Mouse (Mus musculus) embryonic facial prominence, embryonic 15.5 days (tissue): ENCODE results near the gene Whamm. TPM values are rescaled to one million over a fixed set of nuclear protein-coding genes. Genes with fewer than 3 reads are reported as not detected.

ENCODE experiments used
- ATAC-seq: fragments of 200-750 bp; cut with Nextera tagmentation; 2 replicates; pipeline ENCODE4 v1.8.0; 2017; ENCODE audit warnings: low read depth, moderate TSS enrichment; ENCODE audit not compliant: insufficient number of reproducible peaks, low FRiP score, low TSS enrichment
- H3K27ac ChIP-seq: fragments of 300-500 bp; sonication (generic); replicated peaks from 2 replicates; pipeline ENCODE4 v1.5.1; 2015; ENCODE audit warnings: mild to moderate bottlenecking, inconsistent platforms
- H3K27me3 ChIP-seq: fragments of 300-500 bp; sonication (generic); 2 replicates; pipeline ENCODE4 v1.6.1; 2015; ENCODE audit warnings: inconsistent platforms
- H3K36me3 ChIP-seq: fragments of 300-500 bp; sonication (generic); 2 replicates; pipeline ENCODE4 v1.6.1; 2015; ENCODE audit warnings: mild to moderate bottlenecking, inconsistent platforms
- H3K4me1 ChIP-seq: fragments of 300-500 bp; sonication (generic); 2 replicates; pipeline ENCODE4 v1.6.1; 2015; ENCODE audit warnings: inconsistent platforms
- H3K4me2 ChIP-seq: fragments of 300-500 bp; sonication (generic); replicated peaks from 2 replicates; pipeline ENCODE4 v1.6.1; 2015; ENCODE audit warnings: mild to moderate bottlenecking, inconsistent platforms
- H3K4me3 ChIP-seq: fragments of 300-500 bp; sonication (generic); replicated peaks from 2 replicates; pipeline ENCODE4 v1.5.1; 2015; ENCODE audit warnings: mild to moderate bottlenecking, inconsistent platforms
- H3K9ac ChIP-seq: fragments of 300-500 bp; sonication (generic); 2 replicates; pipeline ENCODE4 v1.6.1; 2015; ENCODE audit warnings: inconsistent platforms
- H3K9me3 ChIP-seq: fragments of 300-500 bp; sonication (generic); replicated peaks from 2 replicates; pipeline ENCODE4 v1.6.1; 2016; ENCODE audit warnings: inconsistent platforms
- WGBS: fragments of 180-500 bp; shearing (Covaris S2); methylation state at CpG from one replicate; pipeline ENCODE4 v1.1.7; 2015; 5-methylcytosine and 5-hydroxymethylcytosine counted together
- microRNA counts: library from miRNA; unstranded; fragments of <30 nt; microRNA quantifications from one replicate; lab custom pipeline; 2016
- polyA plus RNA-seq: library from polyadenylated mRNA; unstranded; fragments of >200 nt; fragmentation: Nextera tagmentation; extraction: Ambion mirVana; gene quantifications from 2 replicates; pipeline ENCODE4 v1.2.1, GENCODE M21; 2015

Gene Whamm
- polyA plus RNA-seq, 1 experiment from 2014 or later: 6.4 TPM

DNA sequence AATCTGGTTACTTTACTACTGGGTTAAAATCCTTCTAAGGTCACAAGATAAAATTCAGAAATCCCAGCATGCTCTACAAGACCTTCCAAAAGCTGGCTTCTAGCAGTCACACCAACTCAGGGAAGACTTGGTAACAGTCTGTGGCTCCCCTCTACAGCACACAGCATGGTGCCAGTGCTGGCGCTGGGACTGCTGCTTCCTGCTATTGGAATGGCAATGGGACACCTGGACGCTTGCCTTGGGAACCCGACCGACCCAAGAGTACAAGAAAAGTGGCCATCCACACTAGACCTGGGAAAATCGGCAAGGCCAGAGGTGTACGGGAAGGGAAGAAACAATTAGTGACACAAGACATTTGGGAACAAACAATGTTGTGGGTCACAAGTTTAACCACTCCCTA, 61.5 kb downstream of the Whamm start:
- WGBS: 78% methylated on average over 6 of the region's 6 CpGs

GRCm38 (mm10) chr7:81641101-81641500, 70.0 kb downstream of the Whamm start:
- no peak overlapping the region for H3K4me2 ChIP-seq
- no peaks in the 10 kb centered on the region for H3K9me3 ChIP-seq
- 70% methylated on average over 6 of the region's 6 CpGs for WGBS
- H3K36me3 ChIP-seq: no peaks in the 10 kb centered on the region
- no peak overlapping the region for H3K27ac ChIP-seq
- no peak overlapping the region for H3K4me3 ChIP-seq
- H3K4me1 ChIP-seq: no peaks in the 10 kb centered on the region
- H3K27me3 ChIP-seq: no peaks in the 10 kb centered on the region
- H3K9ac ChIP-seq: no peak overlapping the region
- no peak for ATAC-seq

More for the DNA sequence above, 61.5 kb downstream of the Whamm start:
- Histone ChIP-seq H3K9me3 (no peaks in the 10 kb centered on the region), H3K4me2 (no peak overlapping the region), H3K27ac (no peak overlapping the region), H3K27me3 (no peaks in the 10 kb centered on the region), H3K36me3 (no peaks in the 10 kb centered on the region), H3K4me1 (no peaks in the 10 kb centered on the region), H3K9ac (no peak overlapping the region), H3K4me3 (no peak overlapping the region)
- no peak for ATAC-seq

DNA sequence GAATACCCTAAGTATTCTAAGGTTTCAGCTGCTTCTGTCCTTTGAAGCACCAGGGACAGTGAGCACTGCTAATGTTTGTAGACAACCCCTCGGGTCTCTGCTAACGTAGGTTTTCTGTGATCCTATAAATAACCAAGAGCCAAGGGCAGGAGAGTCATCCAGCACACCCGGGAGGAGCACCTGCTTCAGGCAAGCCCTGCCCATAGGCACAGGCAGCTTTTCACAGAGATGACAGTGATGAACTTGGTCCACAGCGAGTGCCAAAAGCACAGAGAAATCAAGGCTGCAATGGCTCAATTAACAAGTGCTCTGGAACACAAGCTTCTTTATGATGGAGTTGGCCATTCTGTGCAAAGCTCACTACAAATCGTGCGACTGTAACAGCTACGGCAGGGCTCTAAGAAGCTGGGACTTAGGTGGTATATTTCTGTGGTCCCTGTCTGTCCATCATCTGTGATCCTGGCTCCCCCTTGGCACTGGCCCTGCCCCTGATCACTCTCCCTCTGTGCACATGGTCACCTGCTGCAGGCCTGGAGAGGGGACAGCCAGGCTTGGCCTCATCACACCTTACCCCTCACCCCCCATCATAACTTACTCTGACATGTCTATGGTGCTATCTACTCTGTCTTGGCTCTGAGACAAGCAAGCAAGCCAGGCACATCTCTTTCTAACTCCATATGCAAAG, 73.6 kb downstream of the Whamm start:
- Histone ChIP-seq H3K4me2 (no peak overlapping the region), H3K27me3 (no peaks in the 10 kb centered on the region), H3K4me3 (no peak overlapping the region), H3K9ac (no peak overlapping the region), H3K27ac (no peak overlapping the region), H3K4me1 (no peaks in the 10 kb centered on the region), H3K36me3 (no peaks in the 10 kb centered on the region), H3K9me3 (no peaks in the 10 kb centered on the region)
- ATAC-seq: no peak
- WGBS: 55% methylated on average over 7 of the region's 7 CpGs

MicroRNA genes within 50 kb of the gene (microRNA counts, 519-probe panel; counts per million panel counts)
- microRNA mmu-miR-1839-3p (lab: Ali Mortazavi, UCI) (1,451 counts per million, percentile 11 among the panel's probes with 10 or more counts), microRNA mmu-miR-1839-5p (lab: Ali Mortazavi, UCI) (2,524 counts per million, percentile 57 among the panel's probes with 10 or more counts)

Other genes starting within 250 kb of the Whamm start
- 1,249 and 1,258 TPM in 2 replicates for gene Rps17, start 226.0 kb upstream of the Whamm start, polyA plus RNA-seq
- 3.1 and 4.0 TPM in 2 replicates for gene Cpeb1, start 115.8 kb upstream of the Whamm start, polyA plus RNA-seq
- gene Ap3b2, start 77.3 kb upstream of the Whamm start, polyA plus RNA-seq: 3.5 and 4.6 TPM in 2 replicates
- not detected in 2 replicates for gene BC048679, start 73.0 kb upstream of the Whamm start, polyA plus RNA-seq
- 1.2 and 2.0 TPM in 2 replicates for gene Fsd2, start 4.3 kb upstream of the Whamm start, polyA plus RNA-seq
- gene Homer2, start 136.3 kb downstream of the Whamm start, polyA plus RNA-seq: 29.7 and 30.8 TPM in 2 replicates
- gene Ramac, start 191.7 kb downstream of the Whamm start, polyA plus RNA-seq: 104 and 108 TPM in 2 replicates
- gene 3110040N11Rik, start 218.2 kb downstream of the Whamm start, polyA plus RNA-seq: 57.7 and 59.7 TPM in 2 replicates